Mouse (Mus musculus): ENCODE results near the gene Ncoa5. TPM values are rescaled to one million over a fixed set of nuclear protein-coding genes. Genes with fewer than 3 reads are reported as not detected.

Gene Ncoa5
- polyA plus RNA-seq, 1 experiment from 2014 or later: 36.0 TPM

- Histone ChIP-seq H3K4me2 (no peak overlapping the region), H3K27ac (ENCODE audit: low read depth, low read length) (no peak overlapping the region), H3K4me3 (ENCODE audit: low read depth, low read length) (no peak overlapping the region), H3K9ac (ENCODE audit: low read depth, low read length) (no peak overlapping the region), H3K9me3 (replicated peaks; ENCODE audit: control insufficient read depth, low read length) (no peaks in the 10 kb centered on the region), H3K27me3 (ENCODE audit: control insufficient read depth, insufficient read depth, low read length) (peaks cover 51% of the 10 kb centered on the region), H3K36me3 (ENCODE audit: control insufficient read depth, insufficient read depth, low read length) (no peaks in the 10 kb centered on the region), H3K4me1 (ENCODE audit: control insufficient read depth, insufficient read depth, low read length) (peaks cover 15% of the 10 kb centered on the region)
- WGBS (ENCODE audit: insufficient replicate concordance): 47% methylated on average over 21 of the region's 21 CpGs
- no peak for ATAC-seq (replicated peaks; ENCODE audit: insufficient number of reproducible peaks, low FRiP score, low TSS enrichment)
These were observed 39.8 kb downstream of the Ncoa5 start for GRCm38 (mm10) chr2:164994659-164995428.

- Histone ChIP-seq H3K4me3 (ENCODE audit: low read depth, low read length) (no peak overlapping the region), H3K27me3 (ENCODE audit: control insufficient read depth, insufficient read depth, low read length) (peaks cover 51% of the 10 kb centered on the region), H3K9me3 (replicated peaks; ENCODE audit: control insufficient read depth, low read length) (no peaks in the 10 kb centered on the region), H3K4me2 (no peak overlapping the region), H3K9ac (ENCODE audit: low read depth, low read length) (no peak overlapping the region), H3K36me3 (ENCODE audit: control insufficient read depth, insufficient read depth, low read length) (no peaks in the 10 kb centered on the region), H3K27ac (ENCODE audit: low read depth, low read length) (no peak overlapping the region), H3K4me1 (ENCODE audit: control insufficient read depth, insufficient read depth, low read length) (peaks cover 15% of the 10 kb centered on the region)
- no peak for ATAC-seq (replicated peaks; ENCODE audit: insufficient number of reproducible peaks, low FRiP score, low TSS enrichment)
- 81% methylated on average over 11 of the region's 11 CpGs for WGBS (ENCODE audit: insufficient replicate concordance)
These were observed 40.5 kb downstream of the Ncoa5 start for GRCm38 (mm10) chr2:164994156-164994555.

GRCm38 (mm10) chr2:164991808-164992207 is 42.9 kb downstream of the Ncoa5 start:
- no peak for ATAC-seq (replicated peaks; ENCODE audit: insufficient number of reproducible peaks, low FRiP score, low TSS enrichment)
- H3K27me3 ChIP-seq (ENCODE audit: control insufficient read depth, insufficient read depth, low read length): peaks cover 27% of the 10 kb centered on the region

GRCm38 (mm10) chr2:164991111-164991510 is 43.6 kb downstream of the Ncoa5 start:
- no peak overlapping the region for H3K9ac ChIP-seq (ENCODE audit: low read depth, low read length)
- peaks cover 24% of the 10 kb centered on the region for H3K27me3 ChIP-seq (ENCODE audit: control insufficient read depth, insufficient read depth, low read length)
- H3K36me3 ChIP-seq (ENCODE audit: control insufficient read depth, insufficient read depth, low read length): no peaks in the 10 kb centered on the region
- H3K4me1 ChIP-seq (ENCODE audit: control insufficient read depth, insufficient read depth, low read length): no peaks in the 10 kb centered on the region; the same call in 1 of the 2 replicates
- ATAC-seq (replicated peaks; ENCODE audit: insufficient number of reproducible peaks, low FRiP score, low TSS enrichment): no peak
- H3K4me2 ChIP-seq: no peak overlapping the region
- no peak overlapping the region for H3K27ac ChIP-seq (ENCODE audit: low read depth, low read length)
- no peaks in the 10 kb centered on the region for H3K9me3 ChIP-seq (replicated peaks; ENCODE audit: control insufficient read depth, low read length)
- no peak overlapping the region for H3K4me3 ChIP-seq (ENCODE audit: low read depth, low read length)
- WGBS (ENCODE audit: insufficient replicate concordance): 74% methylated on average over 3 of the region's 3 CpGs

More at GRCm38 (mm10) chr2:164991808-164992207, 42.9 kb downstream of the Ncoa5 start:
- Histone ChIP-seq H3K27ac (ENCODE audit: low read depth, low read length) (no peak overlapping the region), H3K4me2 (no peak overlapping the region), H3K9ac (ENCODE audit: low read depth, low read length) (no peak overlapping the region), H3K4me1 (ENCODE audit: control insufficient read depth, insufficient read depth, low read length) (no peaks in the 10 kb centered on the region; the same call in 1 of the 2 replicates), H3K4me3 (ENCODE audit: low read depth, low read length) (no peak overlapping the region), H3K9me3 (replicated peaks; ENCODE audit: control insufficient read depth, low read length) (no peaks in the 10 kb centered on the region), H3K36me3 (ENCODE audit: control insufficient read depth, insufficient read depth, low read length) (no peaks in the 10 kb centered on the region)
- 39% methylated on average over 10 of the region's 10 CpGs for WGBS (ENCODE audit: insufficient replicate concordance)

DNA sequence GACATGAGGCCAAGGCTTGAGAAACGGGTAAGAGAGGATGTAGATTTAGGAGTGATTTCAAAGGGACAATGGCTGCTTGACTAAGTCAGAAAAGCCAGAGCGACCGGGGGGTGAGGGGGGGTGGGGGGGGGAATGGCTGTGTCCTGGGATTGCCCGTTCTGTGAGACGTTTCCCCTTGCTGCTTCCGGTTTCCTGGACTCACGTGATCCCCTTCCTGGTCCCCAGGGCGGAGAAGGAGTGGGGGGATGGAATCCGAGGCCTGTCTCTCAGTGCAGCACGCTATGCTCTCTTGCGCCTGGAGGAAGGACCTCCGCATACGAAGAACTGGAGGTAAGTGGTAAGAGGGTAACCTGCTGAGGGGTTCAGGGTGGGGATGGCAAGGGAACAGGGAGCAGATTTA is 45.9 kb downstream of the Ncoa5 start:
- no peak overlapping the region for H3K9ac ChIP-seq (ENCODE audit: low read depth, low read length)
- 57% methylated on average over 13 of the region's 13 CpGs for WGBS (ENCODE audit: insufficient replicate concordance)
- H3K27ac ChIP-seq (ENCODE audit: low read depth, low read length): no peak overlapping the region
- no peaks in the 10 kb centered on the region for H3K9me3 ChIP-seq (replicated peaks; ENCODE audit: control insufficient read depth, low read length)
- H3K4me3 ChIP-seq (ENCODE audit: low read depth, low read length): no peak overlapping the region
- no peaks in the 10 kb centered on the region for H3K4me1 ChIP-seq (ENCODE audit: control insufficient read depth, insufficient read depth, low read length)
- no peak for ATAC-seq (replicated peaks; ENCODE audit: insufficient number of reproducible peaks, low FRiP score, low TSS enrichment)
- no peak overlapping the region for H3K4me2 ChIP-seq
- H3K27me3 ChIP-seq (ENCODE audit: control insufficient read depth, insufficient read depth, low read length): peaks cover 7% of the 10 kb centered on the region
- H3K36me3 ChIP-seq (ENCODE audit: control insufficient read depth, insufficient read depth, low read length): no peaks in the 10 kb centered on the region

- H3K4me1 ChIP-seq (ENCODE audit: control insufficient read depth, insufficient read depth, low read length): no peaks in the 10 kb centered on the region
- no peak overlapping the region for H3K9ac ChIP-seq (ENCODE audit: low read depth, low read length)
- H3K9me3 ChIP-seq (replicated peaks; ENCODE audit: control insufficient read depth, low read length): no peaks in the 10 kb centered on the region
- H3K4me2 ChIP-seq: no peak overlapping the region
- H3K27ac ChIP-seq (ENCODE audit: low read depth, low read length): no peak overlapping the region
- peaks cover 7% of the 10 kb centered on the region for H3K27me3 ChIP-seq (ENCODE audit: control insufficient read depth, insufficient read depth, low read length)
- WGBS (ENCODE audit: insufficient replicate concordance): 53% methylated on average over 14 of the region's 14 CpGs
- H3K4me3 ChIP-seq (ENCODE audit: low read depth, low read length): no peak overlapping the region
- no peak for ATAC-seq (replicated peaks; ENCODE audit: insufficient number of reproducible peaks, low FRiP score, low TSS enrichment)
- H3K36me3 ChIP-seq (ENCODE audit: control insufficient read depth, insufficient read depth, low read length): no peaks in the 10 kb centered on the region
These were observed 48.2 kb downstream of the Ncoa5 start for GRCm38 (mm10) chr2:164986371-164987027.

GRCm38 (mm10) chr2:164985962-164986361 is 48.7 kb downstream of the Ncoa5 start:
- H3K9ac ChIP-seq (ENCODE audit: low read depth, low read length): no peak overlapping the region
- H3K27ac ChIP-seq (ENCODE audit: low read depth, low read length): no peak overlapping the region
- no peak overlapping the region for H3K4me2 ChIP-seq
- 72% methylated on average over 6 of the region's 6 CpGs for WGBS (ENCODE audit: insufficient replicate concordance)
- H3K9me3 ChIP-seq (replicated peaks; ENCODE audit: control insufficient read depth, low read length): no peaks in the 10 kb centered on the region
- no peaks in the 10 kb centered on the region for H3K36me3 ChIP-seq (ENCODE audit: control insufficient read depth, insufficient read depth, low read length)
- no peak overlapping the region for H3K4me3 ChIP-seq (ENCODE audit: low read depth, low read length)
- peaks cover 7% of the 10 kb centered on the region for H3K27me3 ChIP-seq (ENCODE audit: control insufficient read depth, insufficient read depth, low read length)
- no peaks in the 10 kb centered on the region for H3K4me1 ChIP-seq (ENCODE audit: control insufficient read depth, insufficient read depth, low read length)
- no peak for ATAC-seq (replicated peaks; ENCODE audit: insufficient number of reproducible peaks, low FRiP score, low TSS enrichment)

DNA sequence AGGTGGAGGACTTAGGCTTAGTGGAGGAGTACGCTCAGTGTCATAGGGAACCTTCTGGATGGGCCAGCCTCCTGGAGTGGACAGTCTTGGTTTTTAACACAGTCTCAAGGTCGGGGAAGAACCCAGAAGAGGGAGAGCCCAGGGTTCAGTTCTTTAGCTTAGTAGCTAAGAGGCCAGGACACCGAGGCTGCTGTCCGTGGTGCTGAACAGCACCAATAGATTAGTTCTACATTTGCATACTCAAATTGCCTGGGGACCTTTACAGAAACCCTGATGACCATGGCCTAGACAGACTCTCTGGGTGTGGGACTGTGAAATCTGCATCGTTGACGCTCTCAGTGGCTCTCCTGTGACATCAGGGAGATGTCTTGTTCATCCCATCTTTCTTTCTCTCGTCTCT is 54.9 kb downstream of the Ncoa5 start:
- Histone ChIP-seq H3K9ac (ENCODE audit: low read depth, low read length) (no peak overlapping the region), H3K4me1 (ENCODE audit: control insufficient read depth, insufficient read depth, low read length) (no peaks in the 10 kb centered on the region), H3K9me3 (replicated peaks; ENCODE audit: control insufficient read depth, low read length) (no peaks in the 10 kb centered on the region), H3K27ac (ENCODE audit: low read depth, low read length) (no peak overlapping the region), H3K4me2 (no peak overlapping the region), H3K4me3 (ENCODE audit: low read depth, low read length) (no peak overlapping the region), H3K36me3 (ENCODE audit: control insufficient read depth, insufficient read depth, low read length) (no peaks in the 10 kb centered on the region), H3K27me3 (ENCODE audit: control insufficient read depth, insufficient read depth, low read length) (peaks cover 8% of the 10 kb centered on the region)
- WGBS (ENCODE audit: insufficient replicate concordance): 16% methylated on average over 7 of the region's 7 CpGs
- no peak for ATAC-seq (replicated peaks; ENCODE audit: insufficient number of reproducible peaks, low FRiP score, low TSS enrichment)
